Mouse (Mus musculus): Measurements from ENCODE around the gene Sgcd. TPM values are rescaled to one million over a fixed set of nuclear protein-coding genes. Genes with fewer than 3 reads are reported as not detected.

The Sgcd gene
- polyA plus RNA-seq, 1 experiment: not detected

DNA sequence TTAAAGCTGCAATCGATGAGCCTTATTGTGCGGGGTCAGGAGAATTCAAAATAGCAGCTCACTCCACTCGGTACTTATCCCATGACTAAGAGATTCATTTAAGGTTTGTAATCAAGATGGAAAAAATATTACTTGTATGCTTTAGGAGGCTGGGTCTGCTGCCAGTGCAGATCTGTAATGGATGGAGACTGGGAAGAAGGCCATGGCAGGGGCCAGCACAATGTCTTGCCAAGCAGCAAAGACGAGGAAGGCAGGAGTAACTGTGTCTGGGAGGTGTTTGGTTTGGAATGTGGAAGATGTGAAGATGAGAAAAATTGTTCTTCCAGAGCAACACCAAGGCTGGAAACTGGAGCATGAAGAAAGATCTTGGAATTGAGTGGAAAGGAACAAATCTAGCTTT lies 36.4 kb downstream of the Sgcd start:
- H3K4me3 ChIP-seq (ENCODE audit: insufficient read depth, low read depth, low read length): no peak overlapping the region
- 56% methylated on average over 4 of the region's 4 CpGs for WGBS
- H3K4me1 ChIP-seq (ENCODE audit: control insufficient read depth, insufficient read depth, low read length): no peaks in the 10 kb centered on the region
- TF ChIP-seq CTCF (IDR thresholded peaks at IDR 0.05; ENCODE audit: insufficient read depth, low read depth, low read length) (no peak), POLR2A (IDR thresholded peaks at IDR 0.05; ENCODE audit: insufficient read depth, low read depth, low read length) (no peak)
- H3K27ac ChIP-seq (ENCODE audit: insufficient read depth, low read depth, low read length): no peak overlapping the region

DNA sequence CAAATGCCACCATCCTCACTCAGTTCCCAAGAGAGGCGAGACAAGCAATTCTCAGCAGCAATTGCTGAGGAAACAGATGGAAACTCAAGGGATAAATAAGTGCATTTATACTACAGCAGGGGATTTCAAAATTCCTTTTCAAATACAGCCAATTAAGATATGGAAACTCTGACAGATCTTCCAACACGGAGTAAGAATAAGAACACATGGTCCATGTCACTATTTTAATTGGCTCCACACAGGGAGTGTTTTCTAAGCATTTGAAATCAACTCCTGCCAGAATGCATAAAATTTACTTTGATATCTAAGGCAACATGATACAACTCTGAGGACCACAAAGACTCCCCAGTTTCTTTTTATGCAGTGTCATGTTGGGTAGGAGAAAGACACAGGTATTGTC lies 49.0 kb downstream of the Sgcd start:
- TF ChIP-seq CTCF (IDR thresholded peaks at IDR 0.05; ENCODE audit: insufficient read depth, low read depth, low read length): no peak
- TF ChIP-seq POLR2A (IDR thresholded peaks at IDR 0.05; ENCODE audit: insufficient read depth, low read depth, low read length): no peak
- WGBS: 76% methylated on average over 2 of the region's 2 CpGs
- Histone ChIP-seq H3K4me3 (ENCODE audit: insufficient read depth, low read depth, low read length) (no peak overlapping the region), H3K27ac (ENCODE audit: insufficient read depth, low read depth, low read length) (no peak overlapping the region), H3K4me1 (ENCODE audit: control insufficient read depth, insufficient read depth, low read length) (no peaks in the 10 kb centered on the region)

DNA sequence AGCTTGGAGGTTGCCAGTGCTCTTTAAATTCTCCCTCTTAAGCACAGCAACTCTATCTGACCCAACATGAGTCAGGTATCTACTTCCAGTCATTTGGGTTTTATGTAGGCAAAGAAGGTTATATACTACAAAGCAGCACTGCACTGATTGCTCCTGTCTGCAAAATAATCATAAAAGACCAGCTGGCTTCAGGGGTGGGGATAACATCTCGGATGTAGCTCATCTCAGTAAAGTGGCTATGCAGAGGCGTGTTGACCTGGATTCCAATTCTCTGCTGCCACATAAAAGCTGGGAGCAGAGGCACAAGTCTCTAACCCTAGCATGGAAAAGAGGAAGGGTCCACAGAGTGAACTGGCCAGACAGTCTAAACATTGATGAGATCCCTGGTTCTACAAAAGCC lies 71.2 kb downstream of the Sgcd start:
- Histone ChIP-seq H3K4me1 (ENCODE audit: control insufficient read depth, insufficient read depth, low read length) (no peaks in the 10 kb centered on the region), H3K4me3 (ENCODE audit: insufficient read depth, low read depth, low read length) (no peak overlapping the region), H3K27ac (ENCODE audit: insufficient read depth, low read depth, low read length) (no peak overlapping the region)
- 84% methylated on average over 2 of the region's 2 CpGs for whole genome bisulfite sequencing
- TF ChIP-seq POLR2A (IDR thresholded peaks at IDR 0.05; ENCODE audit: insufficient read depth, low read depth, low read length) (no peak), CTCF (IDR thresholded peaks at IDR 0.05; ENCODE audit: insufficient read depth, low read depth, low read length) (no peak)

- TF ChIP-seq CTCF (IDR thresholded peaks at IDR 0.05; ENCODE audit: insufficient read depth, low read depth, low read length): no peak
- Histone ChIP-seq H3K4me1 (ENCODE audit: control insufficient read depth, insufficient read depth, low read length) (no peaks in the 10 kb centered on the region), H3K27ac (ENCODE audit: insufficient read depth, low read depth, low read length) (no peak overlapping the region), H3K4me3 (ENCODE audit: insufficient read depth, low read depth, low read length) (no peak overlapping the region)
- 55% methylated on average over 3 of the region's 3 CpGs for WGBS
Measured at GRCm38 (mm10) chr11:47891617-47892172, 97.1 kb downstream of the Sgcd start.

DNA sequence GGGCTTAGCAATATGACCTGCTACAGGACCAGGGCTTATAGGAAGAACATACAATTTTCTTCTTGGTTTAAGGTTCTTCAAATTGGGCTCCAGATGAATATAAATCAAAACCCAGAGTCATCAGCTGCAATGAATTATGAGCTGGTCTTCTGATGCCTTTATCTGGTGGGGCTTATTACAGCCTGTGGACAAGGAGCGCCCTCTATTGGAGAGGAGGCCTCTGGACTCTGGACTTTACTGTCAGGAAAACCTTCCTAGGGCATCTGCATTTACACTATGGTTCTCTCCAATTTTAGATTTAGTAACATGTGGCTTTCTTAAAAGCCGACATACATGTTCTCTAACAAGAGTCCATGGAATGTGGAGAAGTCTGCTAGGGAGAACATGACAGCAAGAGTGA lies 98.5 kb downstream of the Sgcd start:
- TF ChIP-seq CTCF (IDR thresholded peaks at IDR 0.05; ENCODE audit: insufficient read depth, low read depth, low read length) (no peak), POLR2A (IDR thresholded peaks at IDR 0.05; ENCODE audit: insufficient read depth, low read depth, low read length) (no peak)
- 76% methylated on average over 2 of the region's 2 CpGs for WGBS
- no peaks in the 10 kb centered on the region for H3K4me1 ChIP-seq (ENCODE audit: control insufficient read depth, insufficient read depth, low read length)
- H3K4me3 ChIP-seq (ENCODE audit: insufficient read depth, low read depth, low read length): no peak overlapping the region
- no peak overlapping the region for H3K27ac ChIP-seq (ENCODE audit: insufficient read depth, low read depth, low read length)

- 45% methylated on average over 3 of the region's 3 CpGs for WGBS
- no peak overlapping the region for H3K4me3 ChIP-seq (ENCODE audit: insufficient read depth, low read depth, low read length)
- no peaks in the 10 kb centered on the region; the same call in 1 of the 2 replicates for H3K4me1 ChIP-seq (ENCODE audit: control insufficient read depth, insufficient read depth, low read length)
- TF ChIP-seq CTCF (IDR thresholded peaks at IDR 0.05; ENCODE audit: insufficient read depth, low read depth, low read length) (no peak), POLR2A (IDR thresholded peaks at IDR 0.05; ENCODE audit: insufficient read depth, low read depth, low read length) (no peak)
- H3K27ac ChIP-seq (ENCODE audit: insufficient read depth, low read depth, low read length): no peak overlapping the region
Measured at GRCm38 (mm10) chr11:47885310-47885709, 103.5 kb downstream of the Sgcd start.

DNA sequence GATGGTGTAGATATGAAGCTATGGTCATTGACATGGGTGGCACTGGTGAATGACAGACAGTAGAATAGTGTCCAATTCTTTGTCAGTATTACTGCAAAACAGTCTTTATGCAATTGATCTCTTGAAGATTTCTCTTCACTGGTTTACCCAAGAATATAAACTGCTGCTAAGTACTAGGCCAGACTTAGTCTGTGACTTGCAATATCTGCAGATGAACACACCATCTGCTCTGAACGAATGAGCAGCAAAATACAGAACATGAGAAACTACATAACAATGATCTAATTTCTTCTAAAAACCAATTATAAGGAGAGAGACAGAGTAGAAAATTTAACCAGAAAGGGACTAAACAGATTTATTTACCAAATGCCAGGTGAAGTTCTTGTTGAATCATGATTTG lies 105.2 kb downstream of the Sgcd start:
- Histone ChIP-seq H3K27ac (ENCODE audit: insufficient read depth, low read depth, low read length) (no peak overlapping the region), H3K4me3 (ENCODE audit: insufficient read depth, low read depth, low read length) (no peak overlapping the region), H3K4me1 (ENCODE audit: control insufficient read depth, insufficient read depth, low read length) (no peaks in the 10 kb centered on the region; the same call in 1 of the 2 replicates)
- TF ChIP-seq POLR2A (IDR thresholded peaks at IDR 0.05; ENCODE audit: insufficient read depth, low read depth, low read length) (no peak), CTCF (IDR thresholded peaks at IDR 0.05; ENCODE audit: insufficient read depth, low read depth, low read length) (no peak)
- 81% methylated on average over 1 of the region's 1 CpGs for WGBS

- TF ChIP-seq POLR2A (IDR thresholded peaks at IDR 0.05; ENCODE audit: insufficient read depth, low read depth, low read length) (no peak), CTCF (IDR thresholded peaks at IDR 0.05; ENCODE audit: insufficient read depth, low read depth, low read length) (no peak)
- Histone ChIP-seq H3K27ac (ENCODE audit: insufficient read depth, low read depth, low read length) (no peak overlapping the region), H3K4me1 (ENCODE audit: control insufficient read depth, insufficient read depth, low read length) (no peaks in the 10 kb centered on the region), H3K4me3 (ENCODE audit: insufficient read depth, low read depth, low read length) (no peak overlapping the region)
- 76% methylated on average over 5 of the region's 5 CpGs for WGBS
Measured at GRCm38 (mm10) chr11:47876633-47877170, 112.1 kb downstream of the Sgcd start.

DNA sequence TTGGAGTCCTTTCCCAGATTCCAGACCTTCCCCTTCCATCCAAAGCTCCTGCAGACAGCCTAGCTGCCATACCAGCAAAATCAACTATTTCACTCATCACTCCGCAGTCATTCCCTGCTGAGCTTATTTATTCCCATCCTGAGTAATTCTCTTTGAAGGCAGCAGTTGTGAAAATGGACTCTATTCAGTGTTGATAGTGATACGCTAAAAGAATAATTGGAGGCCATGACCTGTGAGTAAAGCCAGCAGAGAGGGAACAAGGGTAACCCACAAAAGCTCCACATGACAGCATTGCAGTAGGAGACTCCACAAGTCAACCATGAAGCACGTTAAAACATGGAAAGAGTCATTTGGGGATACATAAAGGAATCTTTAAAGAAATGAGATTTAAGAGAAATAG lies 142.9 kb downstream of the Sgcd start:
- no peak for TF ChIP-seq CTCF (IDR thresholded peaks at IDR 0.05; ENCODE audit: insufficient read depth, low read depth, low read length)
- no peak for TF ChIP-seq POLR2A (IDR thresholded peaks at IDR 0.05; ENCODE audit: insufficient read depth, low read depth, low read length)
- no peak overlapping the region for H3K4me3 ChIP-seq (ENCODE audit: insufficient read depth, low read depth, low read length)
- H3K27ac ChIP-seq (ENCODE audit: insufficient read depth, low read depth, low read length): no peak overlapping the region
- H3K4me1 ChIP-seq (ENCODE audit: control insufficient read depth, insufficient read depth, low read length): no peaks in the 10 kb centered on the region
- WGBS: 45% methylated on average over 3 of the region's 3 CpGs

DNA sequence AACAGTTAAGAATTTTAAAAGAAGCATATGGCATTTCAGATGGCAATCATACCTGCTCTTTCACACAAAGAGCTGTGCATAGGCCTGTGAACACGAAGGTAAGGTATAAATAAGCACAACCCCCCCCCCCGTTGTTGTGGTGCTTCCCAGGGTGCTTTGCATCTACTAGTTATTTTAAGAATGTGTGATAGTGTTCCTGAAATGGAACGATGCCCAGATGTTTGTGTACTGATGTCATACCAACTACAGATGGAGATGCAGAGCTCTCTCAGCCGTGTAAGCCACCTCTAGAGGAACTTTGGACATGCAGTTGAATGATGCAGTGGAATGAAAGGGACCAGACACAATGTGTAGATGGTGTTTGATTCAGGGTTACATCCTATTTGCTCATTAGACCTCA lies 155.5 kb downstream of the Sgcd start:
- TF ChIP-seq POLR2A (IDR thresholded peaks at IDR 0.05; ENCODE audit: insufficient read depth, low read depth, low read length) (no peak), CTCF (IDR thresholded peaks at IDR 0.05; ENCODE audit: insufficient read depth, low read depth, low read length) (no peak)
- 40% methylated on average over 4 of the region's 4 CpGs for WGBS
- Histone ChIP-seq H3K4me3 (ENCODE audit: insufficient read depth, low read depth, low read length) (no peak overlapping the region), H3K27ac (ENCODE audit: insufficient read depth, low read depth, low read length) (no peak overlapping the region), H3K4me1 (ENCODE audit: control insufficient read depth, insufficient read depth, low read length) (no peaks in the 10 kb centered on the region)

All from olfactory bulb, adult 2 months (tissue).